Mouse (Mus musculus) liver, postnatal 0 days (tissue): ENCODE data around the gene Dbn1. TPM values are rescaled to one million over a fixed set of nuclear protein-coding genes. Genes with fewer than 3 reads are reported as not detected.

ENCODE experiments used
- ATAC-seq: fragments of 200-750 bp; cut with Nextera tagmentation; 2 replicates; pipeline ENCODE4 v1.8.0; 2017; ENCODE audit warnings: mild to moderate bottlenecking, moderate library complexity
- DNase-seq: peaks from one replicate; pipeline ENCODE4 v3.0.0-alpha.2; 2016
- H3K27ac ChIP-seq: fragments of 300-500 bp; sonication (generic); 2 replicates; pipeline ENCODE4 v1.5.1; 2014; ENCODE audit warnings: antibody characterized with exemption, moderate library complexity, mild to moderate bottlenecking, low read depth
- H3K27me3 ChIP-seq: fragments of 300-500 bp; sonication (generic); 2 replicates; pipeline ENCODE4 v1.6.1; 2014; ENCODE audit warnings: low read length, control low read depth, mixed read lengths; ENCODE audit not compliant: insufficient read depth
- H3K36me3 ChIP-seq: fragments of 300-500 bp; sonication (generic); replicated peaks from 2 replicates; pipeline ENCODE4 v1.6.1; 2014; ENCODE audit warnings: mild to moderate bottlenecking, control low read depth, low read length, moderate library complexity, mixed read lengths; ENCODE audit not compliant: insufficient read depth
- H3K4me1 ChIP-seq: fragments of 300-500 bp; sonication (generic); 2 replicates; pipeline ENCODE4 v1.6.1; 2014; ENCODE audit warnings: antibody characterized with exemption, mild to moderate bottlenecking, control low read depth; ENCODE audit not compliant: insufficient read depth
- H3K4me2 ChIP-seq: fragments of 300-500 bp; sonication (generic); 2 replicates; pipeline ENCODE4 v1.6.1; 2014; ENCODE audit warnings: low read depth, mild to moderate bottlenecking, low read length, moderate library complexity, mixed read lengths
- H3K4me3 ChIP-seq: fragments of 300-500 bp; sonication (generic); 2 replicates; pipeline ENCODE4 v1.5.1; 2014; ENCODE audit warnings: low read depth, low read length
- H3K9ac ChIP-seq: fragments of 300-500 bp; sonication (generic); replicated peaks from 2 replicates; pipeline ENCODE4 v1.6.1; 2014; ENCODE audit warnings: mild to moderate bottlenecking, moderate library complexity
- H3K9me3 ChIP-seq: fragments of 300-500 bp; sonication (generic); 2 replicates; pipeline ENCODE4 v1.6.1; 2016; ENCODE audit warnings: mild to moderate bottlenecking, control low read depth, low read length, mixed read lengths
- CTCF ChIP-seq: sonication (generic); IDR thresholded peaks from 2 replicates; pipeline ENCODE4 v1.5.1; 2016; ENCODE audit warnings: antibody characterized with exemption, low read depth
- EP300 ChIP-seq: IDR thresholded peaks from 2 replicates; pipeline ENCODE4 v1.6.1; 2016; ENCODE audit warnings: antibody characterized with exemption, low read depth, mild to moderate bottlenecking
- WGBS: fragments of 180-500 bp; shearing (Covaris S2); extraction: QIAGEN DNeasy Blood & Tissue Kit; methylation state at CpG from one replicate; pipeline ENCODE4 v1.1.7; 2014; ENCODE audit not compliant: insufficient replicate concordance; 5-methylcytosine and 5-hydroxymethylcytosine counted together
- polyA plus RNA-seq: library from polyadenylated mRNA; unstranded; fragments of >200 nt; fragmentation: Nextera tagmentation; extraction: Ambion mirVana; gene quantifications from 2 replicates; pipeline ENCODE4 v1.2.1, GENCODE M21; 2015

Gene Dbn1
- polyA plus RNA-seq, 1 experiment from 2014 or later, result 4.2 TPM

DNA sequence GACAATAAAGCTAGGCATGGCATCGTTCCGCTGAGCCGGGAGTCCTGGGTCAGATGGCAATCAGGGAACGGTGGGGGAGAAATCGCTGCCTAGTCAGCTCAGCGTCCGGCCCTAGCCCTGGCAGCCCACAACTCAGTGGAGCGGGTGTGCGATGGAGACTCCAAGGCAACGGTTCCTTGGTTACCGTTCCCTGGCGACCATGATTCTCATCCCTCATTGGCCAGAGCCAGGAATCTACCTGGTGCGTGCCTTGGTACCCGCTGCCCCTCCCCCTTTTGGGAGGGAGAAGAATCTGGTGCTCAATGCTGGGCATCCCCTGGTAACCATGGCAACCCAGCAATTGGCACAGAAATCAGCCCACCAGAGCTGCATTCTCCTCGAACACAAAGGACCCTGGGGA is 4.3 kb downstream of the Dbn1 start:
- Histone ChIP-seq H3K9ac (no peak overlapping the region), H3K27me3 (peaks cover 39% of the 10 kb centered on the region), H3K4me3 (no peak overlapping the region), H3K4me1 (peaks cover 13% of the 10 kb centered on the region), H3K36me3 (no peaks in the 10 kb centered on the region), H3K4me2 (no peak overlapping the region), H3K9me3 (no peaks in the 10 kb centered on the region), H3K27ac (0 out of 2 replicates have a peak overlapping the region, but pooled peaks have one; percentile 40)
- ATAC-seq (no peak), DNase-seq (no peak)
- TF ChIP-seq EP300 (no peak), CTCF (no peak)
- 50% methylated on average over 15 of the region's 15 CpGs for WGBS

DNA sequence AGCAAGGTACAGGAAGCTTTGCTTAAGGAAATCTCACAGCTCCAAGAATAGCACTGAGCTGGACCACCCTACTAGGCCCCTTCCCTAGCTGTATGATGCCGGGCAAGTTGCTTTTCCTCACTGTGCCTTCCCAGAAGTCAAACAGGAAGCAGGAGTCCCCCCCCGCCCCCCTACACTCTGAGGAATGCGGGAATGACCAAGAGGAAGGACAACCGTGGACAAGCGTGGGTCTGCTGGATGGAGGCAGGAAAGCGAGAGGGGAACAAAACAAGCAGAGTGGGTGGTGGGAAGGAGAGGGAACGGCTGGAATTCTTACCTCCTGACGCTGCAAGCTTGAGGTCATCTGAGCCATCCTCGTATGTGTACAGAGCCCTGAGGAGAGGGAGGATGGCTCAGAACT is 4.8 kb downstream of the Dbn1 start:
- H3K9ac ChIP-seq, result no peak overlapping the region
- H3K4me3 ChIP-seq, result no peak overlapping the region
- H3K4me1 ChIP-seq, result peaks cover 14% of the 10 kb centered on the region
- TF ChIP-seq EP300 (no peak), CTCF (no peak)
- H3K9me3 ChIP-seq, result no peaks in the 10 kb centered on the region
- no peaks in the 10 kb centered on the region for H3K36me3 ChIP-seq
- H3K27ac ChIP-seq, result peak overlapping the region; percentile 40; the same call in 1 of the 2 replicates
- DNase-seq (no peak), ATAC-seq (peak; percentile 21)
- 52% methylated on average over 9 of the region's 9 CpGs for WGBS
- H3K27me3 ChIP-seq, result peaks cover 34% of the 10 kb centered on the region
- no peak overlapping the region for H3K4me2 ChIP-seq

DNA sequence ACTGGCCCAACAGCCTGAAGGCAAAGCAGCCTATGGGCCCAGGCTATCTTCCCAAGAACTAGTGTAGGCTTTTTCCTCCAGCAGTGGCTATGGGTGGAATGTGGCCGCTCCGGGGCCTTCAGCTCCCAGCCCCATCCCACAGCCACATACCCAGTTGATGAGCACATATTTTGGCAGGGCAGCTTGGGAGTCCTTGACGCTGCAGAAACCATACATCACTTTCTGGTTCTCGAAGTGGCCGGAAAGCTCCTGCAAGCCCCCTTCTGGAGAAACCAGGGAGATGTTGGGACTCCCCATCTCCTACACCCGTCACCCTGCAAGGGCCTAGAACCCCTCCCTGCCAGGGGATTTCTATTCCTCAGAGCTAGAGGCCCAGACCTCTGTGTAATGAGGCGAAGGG is 5.4 kb downstream of the Dbn1 start:
- ATAC-seq, result no peak
- Histone ChIP-seq H3K9ac (no peak overlapping the region), H3K9me3 (no peaks in the 10 kb centered on the region), H3K36me3 (no peaks in the 10 kb centered on the region), H3K4me3 (no peak overlapping the region), H3K27ac (peak overlapping the region; percentile 40; the same call in 1 of the 2 replicates), H3K27me3 (peaks cover 29% of the 10 kb centered on the region), H3K4me2 (no peak overlapping the region), H3K4me1 (peaks cover 11% of the 10 kb centered on the region)
- DNase-seq, result no peak
- 71% methylated on average over 7 of the region's 7 CpGs for whole genome bisulfite sequencing
- no peak for TF ChIP-seq CTCF
- TF ChIP-seq EP300, result no peak

DNA sequence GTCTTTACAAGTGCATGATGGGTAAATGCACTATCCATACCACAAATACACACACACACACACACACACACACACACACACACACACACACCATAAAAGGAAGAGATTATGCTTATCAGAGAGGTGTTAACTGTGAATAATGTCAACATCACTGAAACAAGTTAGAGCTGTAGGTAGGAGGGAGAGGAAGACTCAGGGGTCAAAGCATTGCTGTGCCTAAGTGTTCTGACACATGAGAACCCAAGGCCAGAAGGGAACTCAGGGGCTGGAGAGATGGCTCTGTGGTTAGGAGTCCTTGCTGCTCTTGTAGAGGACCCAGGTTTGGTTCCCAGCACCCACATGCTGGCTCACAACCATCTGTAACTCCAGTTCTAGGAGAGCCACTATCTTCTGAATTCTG is 8.0 kb downstream of the Dbn1 start:
- H3K9me3 ChIP-seq, result no peaks in the 10 kb centered on the region
- peaks cover 12% of the 10 kb centered on the region for H3K27me3 ChIP-seq
- H3K4me3 ChIP-seq, result no peak overlapping the region
- TF ChIP-seq EP300 (no peak), CTCF (no peak)
- H3K27ac ChIP-seq, result no peak overlapping the region
- H3K9ac ChIP-seq, result no peak overlapping the region
- no peaks in the 10 kb centered on the region for H3K36me3 ChIP-seq
- no peak overlapping the region for H3K4me2 ChIP-seq
- no peak for ATAC-seq
- no peak for DNase-seq
- H3K4me1 ChIP-seq, result peaks cover 6% of the 10 kb centered on the region; the same call in 1 of the 2 replicates

DNA sequence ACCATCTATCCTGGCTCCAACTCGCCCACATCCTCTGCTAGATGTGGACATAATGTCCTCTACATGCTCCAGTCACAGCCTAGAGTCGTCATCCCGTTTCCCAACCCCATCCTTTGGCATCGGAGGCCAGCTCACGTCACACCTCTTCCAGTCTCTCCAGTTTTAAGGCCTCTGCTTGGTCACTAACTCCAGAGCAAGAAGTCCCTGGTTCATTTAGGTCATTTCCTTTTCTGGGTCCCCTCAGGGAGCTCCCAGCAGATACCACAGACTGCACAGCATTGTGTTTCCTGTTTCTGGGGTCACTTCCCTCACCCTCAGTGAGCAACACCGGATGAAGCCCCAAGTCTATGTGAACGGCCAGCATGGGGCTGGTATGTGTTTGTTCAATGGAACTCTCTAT is 8.9 kb downstream of the Dbn1 start:
- H3K4me3 ChIP-seq, result no peak overlapping the region
- no peak overlapping the region; the same call in 1 of the 2 replicates for H3K4me2 ChIP-seq
- 43% methylated on average over 7 of the region's 7 CpGs for WGBS
- ATAC-seq (peak; percentile 61), DNase-seq (peak; percentile 33)
- H3K36me3 ChIP-seq, result no peaks in the 10 kb centered on the region
- no peaks in the 10 kb centered on the region for H3K9me3 ChIP-seq
- no peak overlapping the region for H3K9ac ChIP-seq
- no peak for TF ChIP-seq CTCF
- TF ChIP-seq EP300, result peak; percentile 71
- peaks cover 9% of the 10 kb centered on the region for H3K27me3 ChIP-seq
- H3K4me1 ChIP-seq, result peaks cover 6% of the 10 kb centered on the region; the same call in 1 of the 2 replicates
- H3K27ac ChIP-seq, result peak overlapping the region; percentile 52

DNA sequence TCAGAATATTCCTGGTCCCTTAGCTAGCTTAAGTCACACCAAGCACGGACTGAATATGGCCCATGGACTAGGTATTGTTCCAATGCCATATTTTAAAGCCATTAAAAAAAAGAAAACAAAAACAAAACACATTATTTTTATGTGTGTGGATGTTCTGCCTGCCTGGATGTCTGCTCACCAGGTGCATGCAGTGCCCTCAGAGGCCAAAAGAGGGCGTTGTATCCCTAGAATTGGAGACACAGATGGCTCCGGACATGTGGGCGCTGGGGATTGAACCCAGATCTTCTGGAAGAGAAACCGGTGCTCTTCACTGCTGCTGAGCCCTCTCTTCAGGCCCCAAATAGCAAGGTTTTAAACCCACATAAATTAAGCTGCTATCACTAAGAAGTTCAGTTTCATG is 9.9 kb downstream of the Dbn1 start:
- H3K9ac ChIP-seq, result no peak overlapping the region
- H3K27me3 ChIP-seq, result peaks cover 14% of the 10 kb centered on the region
- WGBS, result 62% methylated on average over 5 of the region's 5 CpGs
- DNase-seq (peak; percentile 56), ATAC-seq (no peak)
- peaks cover 7% of the 10 kb centered on the region for H3K4me1 ChIP-seq
- H3K4me3 ChIP-seq, result no peak overlapping the region
- H3K4me2 ChIP-seq, result no peak overlapping the region
- H3K9me3 ChIP-seq, result no peaks in the 10 kb centered on the region
- TF ChIP-seq CTCF, result peak; percentile 69
- TF ChIP-seq EP300, result no peak
- H3K27ac ChIP-seq, result no peak overlapping the region
- no peaks in the 10 kb centered on the region for H3K36me3 ChIP-seq

DNA sequence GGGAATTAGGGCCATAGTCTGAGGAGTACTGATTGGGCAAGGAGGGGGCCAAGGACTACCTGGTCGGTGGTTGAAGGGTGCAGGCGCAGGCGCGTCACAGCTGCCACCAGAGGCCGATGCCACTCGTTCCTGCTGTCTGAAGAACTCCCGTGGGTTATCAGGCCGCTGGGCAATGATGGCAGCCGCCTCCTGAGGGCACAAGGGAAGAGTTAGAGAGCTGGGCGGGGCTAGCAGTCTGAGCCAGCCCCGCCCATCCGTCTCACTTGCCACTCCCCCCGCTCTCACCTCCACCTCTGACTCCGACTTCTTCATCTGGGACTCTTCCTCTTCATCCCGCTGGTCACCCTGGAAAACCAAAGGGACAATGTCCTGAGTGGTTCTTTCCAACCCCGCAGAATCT is 10.4 kb downstream of the Dbn1 start:
- H3K4me1 ChIP-seq, result peaks cover 13% of the 10 kb centered on the region
- 69% methylated on average over 16 of the region's 16 CpGs for WGBS
- H3K4me2 ChIP-seq, result no peak overlapping the region
- no peaks in the 10 kb centered on the region for H3K36me3 ChIP-seq
- TF ChIP-seq EP300 (no peak), CTCF (no peak)
- H3K27ac ChIP-seq, result no peak overlapping the region
- H3K9me3 ChIP-seq, result no peaks in the 10 kb centered on the region
- ATAC-seq (no peak), DNase-seq (no peak)
- peaks cover 20% of the 10 kb centered on the region for H3K27me3 ChIP-seq
- H3K9ac ChIP-seq, result no peak overlapping the region
- no peak overlapping the region for H3K4me3 ChIP-seq
